Mouse (Mus musculus): Measurements from ENCODE around the gene Sepsecs.
A peak's percentile ranks its signal among the peaks of the same experiment; 100 is the strongest.
"Not testable (repeated sequence)": the region's sequence is repeated elsewhere in the genome, so short reads cannot be mapped to it uniquely, and the experiment has no call there.

The Sepsecs gene

GRCm38 (mm10) chr5:52669426-52670191 is at the start of gene Sepsecs:
Sepsecs (minus strand) TSS chr5:52669708.
- DNase-seq: peak; percentile 93

DNA sequence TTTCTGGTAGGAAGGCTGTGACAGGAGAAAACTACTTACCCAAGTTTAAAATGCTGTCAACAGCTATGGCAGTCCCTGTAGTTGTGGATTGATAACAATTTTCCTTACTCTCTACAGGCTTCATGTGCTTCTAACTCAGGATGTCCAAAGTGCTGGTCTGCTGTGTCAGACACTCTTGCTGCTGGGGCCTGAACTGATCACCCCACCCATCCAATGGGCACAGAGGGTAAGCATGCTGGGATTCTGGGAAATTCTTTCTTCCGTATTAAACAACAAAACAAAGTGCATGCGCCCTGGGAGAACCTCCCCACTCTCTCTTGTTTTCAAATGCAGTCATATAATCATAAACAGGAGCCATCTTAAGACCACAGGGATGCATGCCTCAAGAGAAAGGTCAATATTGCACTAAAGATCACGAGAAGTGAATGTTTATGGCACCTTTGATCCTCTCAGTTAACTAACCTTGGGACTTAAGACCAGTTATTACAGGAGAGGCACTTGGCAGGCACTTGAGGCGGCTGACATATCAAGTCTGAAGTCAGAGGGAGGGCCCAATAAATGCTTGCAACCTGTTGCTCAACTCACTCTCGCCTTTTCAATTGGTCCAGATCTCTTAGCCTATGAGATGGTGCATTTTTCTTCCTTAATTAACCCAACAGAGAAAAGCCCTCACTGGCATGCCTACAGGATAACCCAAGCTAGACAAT is 47.4 kb upstream of the Sepsecs start:
- no peak for DNase-seq

DNA sequence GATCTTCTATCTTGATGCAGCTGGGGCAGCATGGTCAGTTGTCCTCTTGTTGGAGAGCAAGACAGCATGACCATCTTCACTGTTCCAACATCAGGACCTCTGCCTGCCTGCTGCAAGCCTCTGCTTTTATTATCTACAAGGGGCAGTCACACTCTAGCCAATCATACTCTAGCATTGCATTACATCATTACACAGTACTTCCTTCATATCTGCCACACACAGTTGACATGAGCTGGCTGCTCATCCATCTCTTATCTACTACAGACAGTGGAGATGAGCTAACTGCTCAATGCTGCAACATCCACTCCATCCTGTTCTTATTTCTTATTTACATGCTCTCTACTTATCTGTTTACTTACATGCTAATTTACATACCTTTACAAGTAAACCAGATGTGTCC is 43.2 kb upstream of the Sepsecs start:
- no peak for DNase-seq

DNA sequence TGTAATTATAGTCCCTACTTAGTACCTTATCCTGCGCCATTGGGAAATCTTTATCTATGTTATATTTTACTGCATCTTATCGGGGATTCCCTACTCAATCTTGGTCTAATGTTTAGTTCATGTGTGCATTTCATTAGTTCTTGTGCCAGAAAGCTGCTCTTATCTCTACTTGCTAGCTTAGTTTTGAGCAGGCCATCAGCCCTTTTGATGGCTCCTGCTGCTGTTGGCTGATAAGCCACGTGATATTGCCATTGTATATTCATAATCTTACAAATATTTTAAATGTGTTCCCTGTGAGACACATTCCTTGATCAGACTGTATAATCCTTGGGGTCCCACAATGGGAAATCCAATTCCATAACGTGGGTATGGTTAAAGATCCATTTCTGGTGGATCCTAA is 35.1 kb upstream of the Sepsecs start:
- DNase-seq: no peak

GRCm38 (mm10) chr5:52697882-52698440 is 28.5 kb upstream of the Sepsecs start:
- DNase-seq: not testable (repeated sequence)

- DNase-seq: no peak
These were observed 27.8 kb upstream of the Sepsecs start for GRCm38 (mm10) chr5:52697291-52697690.

DNA sequence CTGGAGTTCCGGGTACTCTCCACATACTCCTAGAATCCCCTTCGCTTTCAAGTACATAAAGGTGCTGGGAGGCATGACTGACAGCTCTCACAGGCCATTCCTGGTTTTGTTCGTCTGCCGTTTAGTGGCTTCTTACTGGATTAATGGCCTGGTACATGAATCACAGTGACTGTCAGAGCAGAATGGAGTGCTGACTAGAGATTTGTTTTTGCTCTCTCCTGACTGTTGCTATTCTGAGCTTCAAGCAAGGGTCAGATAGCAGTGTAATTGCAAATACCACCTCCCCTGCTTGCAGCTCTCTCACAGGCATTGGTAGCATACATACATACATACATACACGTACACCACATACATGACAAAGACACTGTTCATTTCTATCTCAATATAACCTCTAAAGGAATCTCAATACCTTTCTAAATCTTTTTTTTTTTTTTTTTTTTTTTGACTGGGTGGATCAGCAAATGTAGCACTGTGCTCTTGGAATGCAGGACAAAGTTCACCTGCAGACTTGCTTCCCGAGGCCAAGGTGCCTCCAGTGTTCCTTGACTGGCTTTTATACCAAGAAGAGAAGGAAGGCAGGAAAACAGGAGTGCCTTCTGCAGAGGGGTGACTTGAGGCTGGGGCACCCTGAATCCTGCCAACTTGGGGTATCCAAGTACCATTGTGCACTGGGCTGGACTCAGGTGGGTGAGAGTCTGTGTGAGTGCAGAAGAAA is 18.4 kb upstream of the Sepsecs start:
- DNase-seq: no peak

GRCm38 (mm10) chr5:52681111-52681510 is 11.6 kb upstream of the Sepsecs start:
- no peak for DNase-seq

GRCm38 (mm10) chr5:52680191-52680590 is 10.7 kb upstream of the Sepsecs start:
- no peak for DNase-seq

DNA sequence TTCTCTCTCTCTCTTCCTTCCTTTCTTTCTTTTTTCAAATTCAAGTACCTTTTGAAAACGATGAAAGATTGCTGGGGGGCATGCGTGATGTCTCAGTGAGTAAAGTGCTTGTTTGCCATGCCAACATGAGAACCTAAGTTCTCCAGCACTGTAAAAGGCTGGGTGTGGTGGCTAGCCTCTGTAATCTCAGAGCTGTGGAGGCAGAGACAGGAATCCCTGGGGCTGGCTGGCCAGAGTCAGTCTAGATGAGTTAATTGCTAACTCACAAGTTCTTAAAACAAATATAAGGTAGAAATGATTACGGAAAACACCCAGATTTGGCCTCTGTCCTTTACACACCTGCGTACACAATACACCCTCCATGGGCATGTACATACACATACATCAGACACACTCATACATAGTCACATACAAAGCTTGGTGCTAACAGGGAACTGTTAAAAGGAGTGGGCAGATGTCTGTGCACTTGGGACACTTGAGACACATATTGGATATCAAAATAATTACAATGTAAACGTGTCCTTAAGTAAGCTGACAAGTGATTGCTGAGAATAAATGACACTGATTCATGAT is 9.1 kb upstream of the Sepsecs start:
- DNase-seq: no peak

DNA sequence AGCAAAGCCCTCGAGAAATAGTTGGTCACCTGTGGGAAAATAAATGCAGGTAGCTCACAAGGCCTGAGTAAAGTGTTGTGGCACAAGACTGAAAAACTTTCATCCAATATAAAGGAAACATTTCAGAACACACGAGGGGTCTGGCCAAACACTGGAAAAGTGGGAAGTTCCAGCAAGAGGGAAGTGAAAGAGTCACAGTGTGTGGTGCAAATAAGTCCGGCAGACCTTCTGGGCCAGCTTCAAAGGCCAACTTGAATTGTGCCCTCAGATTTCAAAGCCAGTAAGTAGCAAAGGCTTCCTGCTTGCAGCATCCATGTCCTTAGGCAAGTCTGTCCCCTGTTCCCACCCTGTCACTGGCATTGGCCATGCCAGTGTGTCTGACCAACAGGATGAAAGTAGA is 7.6 kb upstream of the Sepsecs start:
- no peak for DNase-seq

GRCm38 (mm10) chr5:52674384-52675069 is 5.0 kb upstream of the Sepsecs start:
- DNase-seq: no peak

GRCm38 (mm10) chr5:52673341-52673740 is 3.8 kb upstream of the Sepsecs start:
- no peak for DNase-seq

GRCm38 (mm10) chr5:52670745-52671144 is 1.2 kb upstream of the Sepsecs start:
- no peak for DNase-seq

GRCm38 (mm10) chr5:52666766-52667165 is 2.7 kb downstream of the Sepsecs start:
- no peak for DNase-seq

- DNase-seq: no peak
These were observed 11.6 kb downstream of the Sepsecs start for GRCm38 (mm10) chr5:52657957-52658356.

- no peak for DNase-seq
These were observed 12.2 kb downstream of the Sepsecs start for GRCm38 (mm10) chr5:52657336-52657735.

- no peak for DNase-seq
These were observed 13.5 kb downstream of the Sepsecs start for GRCm38 (mm10) chr5:52655992-52656391.

DNA sequence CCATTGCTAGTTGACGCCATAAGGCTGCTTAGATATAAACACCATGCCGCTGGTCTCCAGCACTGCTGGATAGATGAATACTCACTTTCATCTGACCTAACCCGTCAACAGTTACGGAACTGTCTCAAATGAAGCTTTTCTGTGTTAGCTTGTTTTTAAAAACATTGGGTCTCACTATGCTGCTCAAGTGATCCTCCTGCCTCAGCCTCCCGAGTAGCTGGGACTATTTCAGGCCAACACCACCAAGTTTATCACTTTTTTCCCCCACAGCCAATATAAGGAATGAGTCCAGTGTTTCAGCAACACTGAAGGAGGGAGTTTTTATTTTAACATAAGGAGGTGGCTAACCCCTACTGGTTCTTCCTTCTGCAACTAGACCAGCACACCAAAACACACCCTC is 14.5 kb downstream of the Sepsecs start:
- DNase-seq: no peak

DNA sequence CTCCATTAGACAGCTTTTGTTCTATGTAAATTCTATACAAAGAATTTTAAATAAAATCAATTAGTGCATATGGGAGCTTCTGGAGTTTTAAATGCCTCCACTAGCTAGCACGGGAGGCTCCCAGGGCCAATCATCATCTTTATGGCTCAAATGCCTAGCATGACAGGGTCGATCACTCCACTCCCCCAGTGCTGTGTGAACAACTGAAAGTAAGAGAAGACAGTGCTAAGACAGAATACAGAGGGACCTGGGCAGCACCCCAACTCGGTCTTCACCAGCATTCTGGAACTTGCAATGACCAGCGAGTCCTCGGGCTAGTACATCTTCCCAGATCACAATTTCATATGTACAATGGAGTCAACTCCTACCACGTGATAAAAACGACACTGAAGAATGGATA is 16.9 kb downstream of the Sepsecs start:
- DNase-seq: no peak

DNA sequence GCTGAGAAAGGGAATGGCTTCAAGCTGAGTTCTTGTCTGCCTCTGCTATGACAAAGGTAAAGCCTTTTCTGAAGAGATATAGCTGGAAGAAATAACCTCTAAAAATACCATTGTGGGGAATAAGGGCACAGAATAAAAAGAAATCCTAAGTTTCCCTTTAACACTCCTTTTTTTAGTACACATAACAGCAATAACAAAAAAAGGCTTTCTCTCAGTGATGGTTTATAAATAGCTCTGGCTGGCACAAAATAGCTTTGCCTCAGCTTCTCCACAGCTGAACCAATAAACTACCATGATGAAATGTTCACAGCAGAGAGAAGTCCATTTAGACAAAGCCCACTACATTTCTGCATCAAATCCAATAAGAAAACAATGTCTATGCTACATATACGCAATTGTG is 17.4 kb downstream of the Sepsecs start:
- DNase-seq: no peak

All from thymus, postnatal 14 days (tissue).